Mouse (Mus musculus): ENCODE measurements around the gene Megf11. TPM values are rescaled to one million over a fixed set of nuclear protein-coding genes. Genes with fewer than 3 reads are reported as not detected.

Gene Megf11
- polyA plus RNA-seq, 1 experiment from 2014 or later: 0.37 TPM

DNA sequence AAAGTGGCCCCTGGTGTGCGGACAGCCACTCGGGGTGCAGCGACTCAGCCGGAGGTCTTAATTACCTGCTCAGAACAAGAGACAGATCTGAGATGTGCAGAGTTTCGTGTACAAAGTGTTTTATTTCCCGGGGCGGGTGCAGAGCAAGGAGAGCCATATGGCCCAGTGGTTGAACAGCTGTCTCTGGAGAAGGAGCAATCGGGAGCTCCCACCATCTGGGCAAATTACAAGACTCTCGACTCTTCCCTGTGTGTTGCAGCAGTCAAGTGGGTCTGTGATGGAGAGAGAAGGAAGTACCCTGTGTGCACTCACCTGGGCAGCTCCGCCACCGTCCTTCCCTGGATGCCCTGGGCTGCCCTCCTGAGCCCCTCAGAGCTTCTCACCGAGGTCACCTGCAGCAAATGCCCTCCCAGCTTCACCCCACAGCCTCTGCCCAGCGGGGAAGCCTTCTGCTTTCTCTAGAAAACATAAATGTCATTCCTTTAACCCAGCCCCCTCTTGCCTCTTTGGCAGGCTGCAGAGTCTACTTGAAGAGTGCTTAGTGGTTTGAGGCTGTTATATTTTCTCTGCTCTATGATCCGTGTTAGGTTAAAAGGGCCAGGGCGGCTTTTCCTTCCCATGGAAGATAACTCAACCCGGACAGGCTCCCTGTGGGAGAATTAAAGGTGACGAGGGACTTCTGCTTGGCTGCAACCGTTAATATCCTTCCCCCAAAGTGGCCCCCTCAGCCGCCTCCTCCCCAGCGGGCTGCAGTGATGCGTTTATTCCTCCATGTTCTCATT lies 138.0 kb downstream of the Megf11 start:
- Histone ChIP-seq H3K27ac (ENCODE audit: poor library complexity, severe bottlenecking) (no peak overlapping the region), H3K4me2 (no peak overlapping the region)

DNA sequence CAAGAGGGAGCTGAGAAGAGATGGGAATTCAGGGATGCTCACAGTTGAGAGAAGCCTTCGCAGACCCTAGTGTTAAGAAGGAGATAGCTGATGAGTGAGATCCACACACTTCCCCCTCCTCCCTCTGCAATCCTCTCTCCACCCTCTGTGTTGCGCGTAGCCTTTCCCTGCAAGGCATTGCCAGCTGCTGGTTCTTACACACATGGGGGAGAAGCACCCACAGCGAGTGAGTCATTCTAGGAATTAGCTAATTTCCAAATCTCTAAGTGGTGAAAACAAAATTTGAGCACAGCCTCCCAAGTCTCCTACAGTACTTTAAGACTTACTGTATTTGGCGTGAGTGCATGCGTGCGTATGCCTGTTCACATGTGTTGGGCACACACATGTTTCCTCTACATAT lies 142.6 kb downstream of the Megf11 start:
- no peak for ATAC-seq (ENCODE audit: insufficient number of reproducible peaks, low FRiP score)
- Histone ChIP-seq H3K4me1 (replicated peaks) (no peaks in the 10 kb centered on the region), H3K27ac (ENCODE audit: poor library complexity, severe bottlenecking) (no peak overlapping the region), H3K36me3 (no peaks in the 10 kb centered on the region), H3K27me3 (replicated peaks) (0 out of 2 replicates have a peak, but pooled peaks cover 6% of the 10 kb centered on the region), H3K4me3 (no peak overlapping the region), H3K9ac (no peak overlapping the region), H3K4me2 (no peak overlapping the region), H3K9me3 (replicated peaks) (no peaks in the 10 kb centered on the region)
- WGBS: 77% methylated on average over 7 of the region's 7 CpGs

More for the DNA sequence above, 138.0 kb downstream of the Megf11 start:
- no peaks in the 10 kb centered on the region for H3K4me1 ChIP-seq (replicated peaks)
- H3K36me3 ChIP-seq: no peaks in the 10 kb centered on the region
- 65% methylated on average over 21 of the region's 21 CpGs for WGBS
- H3K4me3 ChIP-seq: no peak overlapping the region
- no peak overlapping the region for H3K9ac ChIP-seq
- H3K9me3 ChIP-seq (replicated peaks): no peaks in the 10 kb centered on the region
- no peak for ATAC-seq (ENCODE audit: insufficient number of reproducible peaks, low FRiP score)
- peaks cover 14% of the 10 kb centered on the region; the same call in 1 of the 2 replicates for H3K27me3 ChIP-seq (replicated peaks)

DNA sequence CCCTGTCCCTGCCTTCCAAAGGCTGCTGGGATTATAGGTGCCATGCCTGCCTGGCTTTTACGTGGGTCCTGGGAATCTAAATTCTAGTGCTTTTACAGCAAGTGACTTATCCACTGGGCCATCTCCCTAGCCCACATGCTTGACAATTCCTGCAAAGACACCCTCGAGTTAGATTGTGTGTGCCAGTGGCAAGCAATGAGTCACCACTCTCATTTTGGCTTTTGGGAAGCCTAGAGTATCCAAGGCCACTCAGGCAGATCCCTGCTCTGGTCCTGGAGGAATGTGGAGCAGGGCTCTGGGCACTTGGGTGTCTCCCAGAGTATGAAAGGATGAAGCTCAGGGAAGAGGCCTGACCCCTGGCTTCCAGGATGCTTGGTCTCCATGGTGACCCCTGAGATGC lies 143.2 kb downstream of the Megf11 start:
- 48% methylated on average over 2 of the region's 2 CpGs for WGBS
- H3K4me1 ChIP-seq (replicated peaks): 0 out of 2 replicates have a peak, but pooled peaks cover 2% of the 10 kb centered on the region
- ATAC-seq (ENCODE audit: insufficient number of reproducible peaks, low FRiP score): no peak

DNA sequence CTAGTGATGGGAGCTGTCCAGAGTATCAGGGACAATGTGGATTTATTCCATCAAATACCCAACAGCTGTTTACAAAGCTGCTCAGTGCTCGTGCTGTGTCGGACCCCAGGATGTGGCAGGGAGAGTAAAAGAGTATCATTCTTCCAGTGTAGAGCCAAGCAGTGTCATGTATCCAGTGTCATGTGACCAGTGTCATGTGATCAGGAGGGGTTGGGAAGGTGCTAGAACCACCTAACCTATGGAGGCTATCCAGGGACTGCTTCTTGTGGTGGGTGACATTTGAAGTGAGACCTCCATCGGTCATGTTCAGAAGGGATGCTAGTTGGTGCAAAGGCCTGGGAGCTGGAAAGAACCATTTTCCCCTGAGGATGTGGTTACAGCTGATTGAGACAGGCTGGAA lies 146.5 kb downstream of the Megf11 start:
- Histone ChIP-seq H3K9ac (no peak overlapping the region), H3K4me3 (no peak overlapping the region), H3K27me3 (replicated peaks) (0 out of 2 replicates have a peak, but pooled peaks cover 6% of the 10 kb centered on the region), H3K36me3 (no peaks in the 10 kb centered on the region), H3K9me3 (replicated peaks) (no peaks in the 10 kb centered on the region), H3K4me2 (no peak overlapping the region), H3K4me1 (replicated peaks) (0 out of 2 replicates have a peak, but pooled peaks cover 2% of the 10 kb centered on the region), H3K27ac (ENCODE audit: poor library complexity, severe bottlenecking) (no peak overlapping the region)
- ATAC-seq (ENCODE audit: insufficient number of reproducible peaks, low FRiP score): no peak
- WGBS: 73% methylated on average over 3 of the region's 3 CpGs

More for the DNA sequence above, 143.2 kb downstream of the Megf11 start:
- Histone ChIP-seq H3K4me2 (no peak overlapping the region), H3K27ac (ENCODE audit: poor library complexity, severe bottlenecking) (no peak overlapping the region), H3K4me3 (no peak overlapping the region), H3K27me3 (replicated peaks) (0 out of 2 replicates have a peak, but pooled peaks cover 4% of the 10 kb centered on the region), H3K9ac (no peak overlapping the region), H3K36me3 (no peaks in the 10 kb centered on the region), H3K9me3 (replicated peaks) (no peaks in the 10 kb centered on the region)

DNA sequence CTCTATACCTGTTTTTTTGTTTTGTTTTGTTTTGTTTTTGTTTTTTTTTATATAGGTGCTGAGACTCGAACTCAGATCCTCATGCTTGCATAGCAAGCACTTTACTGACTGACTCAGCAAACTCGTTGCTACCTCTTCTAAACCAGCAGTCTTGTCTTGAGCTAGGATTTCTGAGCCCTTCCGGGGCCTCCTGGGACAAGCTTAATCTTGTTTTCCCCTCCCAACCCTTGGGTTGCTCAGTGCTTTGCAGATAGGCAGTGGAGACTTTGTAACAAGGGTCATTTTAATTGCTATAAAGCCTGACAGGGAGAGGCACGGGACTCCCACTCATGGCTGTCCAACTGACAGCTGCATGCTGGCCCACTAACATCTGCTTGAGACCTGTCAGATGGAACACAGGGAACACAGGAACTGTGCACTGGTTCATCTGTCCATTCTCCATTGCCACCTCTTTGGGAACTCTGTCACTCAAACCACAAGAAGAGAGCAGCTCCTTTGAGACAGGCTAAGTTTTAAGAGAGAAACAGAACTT lies 147.4 kb downstream of the Megf11 start:
- Histone ChIP-seq H3K27ac (ENCODE audit: poor library complexity, severe bottlenecking) (no peak overlapping the region), H3K4me2 (no peak overlapping the region), H3K9me3 (replicated peaks) (no peaks in the 10 kb centered on the region), H3K4me3 (no peak overlapping the region), H3K27me3 (replicated peaks) (0 out of 2 replicates have a peak, but pooled peaks cover 6% of the 10 kb centered on the region), H3K36me3 (no peaks in the 10 kb centered on the region), H3K9ac (no peak overlapping the region), H3K4me1 (replicated peaks) (0 out of 2 replicates have a peak, but pooled peaks cover 2% of the 10 kb centered on the region)
- ATAC-seq (ENCODE audit: insufficient number of reproducible peaks, low FRiP score): no peak
- 37% methylated on average over 4 of the region's 4 CpGs for WGBS

DNA sequence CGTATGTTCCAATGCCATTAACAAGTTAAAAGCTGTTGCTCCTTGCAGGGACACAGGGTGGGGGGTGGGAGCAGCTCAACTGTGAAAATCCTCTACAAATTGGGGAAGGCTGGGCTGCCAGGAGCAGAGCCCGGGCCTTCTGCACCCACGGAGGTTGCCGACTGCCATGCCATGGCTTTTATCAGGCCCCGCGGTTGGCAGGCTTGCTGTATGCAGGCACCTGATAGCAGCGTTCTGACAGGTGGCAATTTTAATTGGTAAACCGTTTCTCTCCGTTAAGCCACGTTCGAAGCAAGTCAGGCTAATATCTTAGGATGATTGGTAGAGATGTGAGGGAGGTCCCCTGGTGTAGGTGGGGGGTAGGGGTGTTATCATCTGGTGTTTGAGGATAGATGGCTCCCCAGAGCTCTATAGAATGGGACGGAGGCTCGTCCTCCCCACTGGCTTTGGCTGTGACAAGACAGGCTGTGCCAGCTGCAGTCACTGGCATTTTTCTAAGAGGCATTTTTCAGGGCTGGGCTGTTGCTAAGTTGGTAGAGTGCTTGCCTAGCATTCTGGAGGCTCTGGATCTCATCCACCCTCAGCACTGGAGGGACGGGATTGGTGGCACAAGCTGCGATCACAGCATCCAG lies 148.2 kb downstream of the Megf11 start:
- Histone ChIP-seq H3K27me3 (replicated peaks) (0 out of 2 replicates have a peak, but pooled peaks cover 8% of the 10 kb centered on the region), H3K36me3 (no peaks in the 10 kb centered on the region), H3K9me3 (replicated peaks) (no peaks in the 10 kb centered on the region), H3K4me2 (no peak overlapping the region), H3K4me1 (replicated peaks) (0 out of 2 replicates have a peak, but pooled peaks cover 2% of the 10 kb centered on the region), H3K9ac (no peak overlapping the region), H3K4me3 (no peak overlapping the region), H3K27ac (ENCODE audit: poor library complexity, severe bottlenecking) (no peak overlapping the region)
- 20% methylated on average over 15 of the region's 15 CpGs for WGBS
- no peak for ATAC-seq (ENCODE audit: insufficient number of reproducible peaks, low FRiP score)

DNA sequence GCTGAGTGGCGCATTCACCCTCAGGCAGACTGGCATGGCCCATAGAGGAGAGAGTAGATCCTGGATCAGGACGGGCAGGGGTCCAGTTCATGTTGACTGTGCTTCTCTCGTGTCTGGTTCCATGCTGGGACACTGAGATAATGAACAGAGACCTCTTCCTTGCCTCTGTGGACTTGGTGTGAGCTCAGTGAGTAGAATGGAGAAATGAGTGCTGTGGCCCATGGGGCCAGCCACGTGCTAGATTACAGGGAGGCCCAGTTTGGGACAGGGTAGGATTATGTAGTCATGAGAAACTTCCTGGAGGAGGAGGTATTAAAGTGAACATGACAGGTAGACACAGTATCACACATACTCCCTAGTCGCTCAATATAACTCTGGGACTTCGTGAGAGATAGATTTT lies 148.9 kb downstream of the Megf11 start:
- Histone ChIP-seq H3K4me3 (no peak overlapping the region), H3K9ac (no peak overlapping the region), H3K4me2 (no peak overlapping the region), H3K9me3 (replicated peaks) (no peaks in the 10 kb centered on the region), H3K36me3 (no peaks in the 10 kb centered on the region), H3K27me3 (replicated peaks) (0 out of 2 replicates have a peak, but pooled peaks cover 12% of the 10 kb centered on the region), H3K4me1 (replicated peaks) (0 out of 2 replicates have a peak, but pooled peaks cover 2% of the 10 kb centered on the region), H3K27ac (ENCODE audit: poor library complexity, severe bottlenecking) (no peak overlapping the region)
- WGBS: 70% methylated on average over 6 of the region's 6 CpGs
- no peak for ATAC-seq (ENCODE audit: insufficient number of reproducible peaks, low FRiP score)

DNA sequence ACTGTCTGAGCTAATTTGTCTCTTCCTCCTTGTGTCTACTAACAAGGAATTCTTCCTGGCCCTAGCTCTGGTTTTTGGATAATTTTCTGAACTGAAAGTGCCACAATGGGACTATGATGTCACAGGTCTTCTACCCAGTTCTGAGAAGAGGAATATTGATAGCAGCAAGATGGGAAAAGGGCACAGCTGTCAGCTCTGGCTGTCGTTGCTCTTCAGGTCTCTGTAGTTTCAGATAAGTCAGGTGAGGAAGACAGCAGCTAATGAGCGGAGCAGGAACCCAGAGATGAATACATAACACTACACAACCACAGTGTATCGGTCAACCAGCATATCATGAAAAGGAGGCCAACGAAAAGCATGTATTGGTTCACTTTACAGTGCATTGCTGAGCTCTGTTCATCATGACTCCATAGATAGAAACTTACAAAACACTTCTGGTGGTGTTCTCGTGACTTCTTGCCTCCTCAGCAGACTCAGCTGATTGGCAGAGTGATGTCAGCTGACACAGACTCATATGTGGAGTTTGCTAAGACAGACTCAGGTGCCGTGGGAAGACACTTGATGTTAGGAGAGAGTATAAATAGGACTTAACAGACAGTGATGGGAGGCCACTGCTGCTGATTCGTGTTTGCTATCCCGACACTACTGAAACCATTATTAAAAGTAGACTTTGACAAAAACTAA lies 149.6 kb downstream of the Megf11 start:
- no peak for ATAC-seq (ENCODE audit: insufficient number of reproducible peaks, low FRiP score)
- WGBS: 74% methylated on average over 8 of the region's 8 CpGs
- H3K36me3 ChIP-seq: no peaks in the 10 kb centered on the region
- no peak overlapping the region for H3K27ac ChIP-seq (ENCODE audit: poor library complexity, severe bottlenecking)
- no peak overlapping the region for H3K4me3 ChIP-seq
- no peak overlapping the region for H3K9ac ChIP-seq
- no peak overlapping the region for H3K4me2 ChIP-seq
- no peaks in the 10 kb centered on the region for H3K9me3 ChIP-seq (replicated peaks)
- H3K27me3 ChIP-seq (replicated peaks): 0 out of 2 replicates have a peak, but pooled peaks cover 12% of the 10 kb centered on the region
- 0 out of 2 replicates have a peak, but pooled peaks cover 2% of the 10 kb centered on the region for H3K4me1 ChIP-seq (replicated peaks)

DNA sequence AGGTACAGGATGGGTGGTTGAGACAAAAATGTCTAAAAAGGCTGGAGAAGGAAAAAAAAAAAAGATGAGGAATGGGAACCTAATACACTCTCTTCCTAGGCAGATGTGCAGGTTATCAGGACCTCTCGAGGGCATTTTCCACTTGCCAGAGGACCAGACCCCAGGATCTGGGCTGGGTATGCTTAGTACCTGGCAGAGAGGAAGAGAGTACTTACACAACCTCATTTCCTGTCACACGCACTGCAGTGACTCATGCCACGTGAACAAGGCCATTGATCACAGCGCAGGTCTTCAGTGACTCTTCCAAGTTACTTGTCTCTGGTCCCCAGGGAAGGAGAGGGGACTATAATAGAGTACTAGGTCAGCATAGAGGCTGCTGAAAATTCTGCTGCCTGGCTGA lies 152.4 kb downstream of the Megf11 start:
- no peak overlapping the region for H3K27ac ChIP-seq (ENCODE audit: poor library complexity, severe bottlenecking)
- no peaks in the 10 kb centered on the region for H3K9me3 ChIP-seq (replicated peaks)
- no peak overlapping the region for H3K9ac ChIP-seq
- WGBS: 60% methylated on average over 4 of the region's 4 CpGs
- H3K4me2 ChIP-seq: no peak overlapping the region
- no peak overlapping the region for H3K4me3 ChIP-seq
- H3K36me3 ChIP-seq: no peaks in the 10 kb centered on the region
- ATAC-seq (ENCODE audit: insufficient number of reproducible peaks, low FRiP score): no peak
- peaks cover 16% of the 10 kb centered on the region; the same call in 1 of the 2 replicates for H3K27me3 ChIP-seq (replicated peaks)
- H3K4me1 ChIP-seq (replicated peaks): peaks cover 3% of the 10 kb centered on the region; the same call in 1 of the 2 replicates

DNA sequence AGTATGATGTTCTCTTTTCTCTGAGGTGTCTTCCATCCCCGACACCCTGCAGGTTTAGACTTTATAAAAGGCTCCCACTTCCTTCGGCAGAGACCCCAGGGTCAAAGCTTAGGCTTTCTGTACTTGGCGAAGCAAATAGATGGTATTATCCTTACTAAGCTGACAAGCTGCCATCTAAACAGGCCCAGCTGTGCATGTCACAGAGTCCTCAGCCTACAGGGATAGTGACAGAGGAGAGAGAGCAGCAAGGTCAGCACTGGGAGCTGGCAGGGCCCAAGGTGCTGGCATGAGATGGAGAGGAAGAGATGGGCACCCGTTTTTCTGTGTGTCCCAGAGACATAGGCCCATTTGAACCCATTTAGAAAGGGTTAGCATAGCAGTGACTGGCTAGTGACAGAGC lies 156.8 kb downstream of the Megf11 start:
- H3K27ac ChIP-seq (ENCODE audit: poor library complexity, severe bottlenecking): no peak overlapping the region
- H3K9me3 ChIP-seq (replicated peaks): no peaks in the 10 kb centered on the region
- H3K4me2 ChIP-seq: no peak overlapping the region
- H3K4me1 ChIP-seq (replicated peaks): peaks cover 7% of the 10 kb centered on the region; the same call in 1 of the 2 replicates
- H3K9ac ChIP-seq: no peak overlapping the region
- no peaks in the 10 kb centered on the region for H3K36me3 ChIP-seq
- H3K4me3 ChIP-seq: no peak overlapping the region
- no peak for ATAC-seq (ENCODE audit: insufficient number of reproducible peaks, low FRiP score)
- H3K27me3 ChIP-seq (replicated peaks): peaks cover 13% of the 10 kb centered on the region; the same call in 1 of the 2 replicates
- 65% methylated on average over 4 of the region's 4 CpGs for WGBS
